Mouse (Mus musculus) thymus, adult 2 months (tissue): Measurements from ENCODE around the gene Rab23.

Experiments
- CTCF ChIP-seq: fragments of 200-500 bp; IDR thresholded peaks from 2 replicates; pipeline ENCODE4 v1.5.1; 2012; ENCODE audit warnings: mild to moderate bottlenecking, control low read depth, low read length, moderate library complexity, borderline replicate concordance; ENCODE audit not compliant: control insufficient read depth, poor library complexity, insufficient read depth; ENCODE audit errors: extremely low read depth
- POLR2A ChIP-seq: fragments of 200-500 bp; IDR thresholded peaks from 2 replicates; pipeline ENCODE4 v1.6.1; 2012; ENCODE audit warnings: mild to moderate bottlenecking, low read length, control low read depth, moderate library complexity; ENCODE audit not compliant: control insufficient read depth, poor library complexity, insufficient read depth; ENCODE audit errors: extremely low read depth

- no peak for TF ChIP-seq POLR2A
- no peak for TF ChIP-seq CTCF
Observed at GRCm38 (mm10) chr1:33680435-33680834, 39.3 kb upstream of the Rab23 start.
